8 mouse cellular contexts compared by ENCODE assay signal in genomic region chr19:41913774-41914591, GRCm38 (mm10). TPM values are rescaled to one million over a fixed set of nuclear protein-coding genes. Genes with fewer than 3 reads are reported as not detected.
DNase-seq lines count a peak whose midpoint lies in the region; ATAC-seq and TF ChIP-seq lines count a peak whose summit lies in the region.

No protein-coding gene starts in this region.

- H3K4me2 ChIP-seq in heart, postnatal 0 days (ENCODE audit: low read depth, low read length) = peak overlapping the region; percentile 92
- peak overlapping the region; percentile 94 for H3K4me2 ChIP-seq in hindbrain, embryonic 15.5 days
- H3K4me2 ChIP-seq in midbrain, embryonic 15.5 days = peak overlapping the region; percentile 88

- peak overlapping the region; percentile 84; the same call in 1 of the 2 replicates for H3K9ac ChIP-seq in heart, postnatal 0 days (replicated peaks; ENCODE audit: low read depth, low read length)
- no peak overlapping the region for H3K9ac ChIP-seq in hindbrain, embryonic 15.5 days
- H3K9ac ChIP-seq in midbrain, embryonic 15.5 days = peak overlapping the region; percentile 68

- no peak for ATAC-seq in heart, postnatal 0 days (ENCODE audit: insufficient read depth, low read depth)
- ATAC-seq in hindbrain, embryonic 15.5 days (ENCODE audit: low FRiP score, low read depth) = no peak
- no peak for ATAC-seq in midbrain, embryonic 15.5 days (replicated peaks)

- 16% methylated on average over 6 of the region's 6 CpGs for WGBS in heart, postnatal 0 days
- 23% methylated on average over 6 of the region's 6 CpGs for WGBS in bone marrow, adult 2 months
- WGBS in hindbrain, embryonic 15.5 days = 38% methylated on average over 6 of the region's 6 CpGs
- WGBS in midbrain, embryonic 15.5 days = 32% methylated on average over 6 of the region's 6 CpGs

- H3K4me1 ChIP-seq in heart, postnatal 0 days (ENCODE audit: control insufficient read depth, insufficient read depth) = peaks cover 21% of the 10 kb centered on the region
- peaks cover 3% of the 10 kb centered on the region for H3K4me1 ChIP-seq in bone marrow, adult 2 months (ENCODE audit: control insufficient read depth, insufficient read depth, low read length)
- peaks cover 26% of the 10 kb centered on the region for H3K4me1 ChIP-seq in hindbrain, embryonic 15.5 days (replicated peaks)
- peaks cover 23% of the 10 kb centered on the region for H3K4me1 ChIP-seq in midbrain, embryonic 15.5 days

- TF ChIP-seq CTCF in heart, postnatal 0 days (IDR thresholded peaks at IDR 0.05; ENCODE audit: low read depth) = no peak
- no peak for TF ChIP-seq CTCF in bone marrow, adult 2 months (IDR thresholded peaks at IDR 0.05; ENCODE audit: control insufficient read depth, insufficient read depth, low read length)

- H3K27ac ChIP-seq in heart, postnatal 0 days (ENCODE audit: low read depth) = peak overlapping the region; percentile 92; the same call in 1 of the 2 replicates
- peak overlapping the region; percentile 92 for H3K27ac ChIP-seq in bone marrow, adult 2 months (ENCODE audit: control insufficient read depth, insufficient read depth, low read depth, low read length, poor library complexity)
- no peak overlapping the region for H3K27ac ChIP-seq in hindbrain, embryonic 15.5 days (replicated peaks)
- no peak overlapping the region for H3K27ac ChIP-seq in midbrain, embryonic 15.5 days

- H3K4me3 ChIP-seq in heart, postnatal 0 days (ENCODE audit: low read depth, low read length) = peak overlapping the region; percentile 79
- H3K4me3 ChIP-seq in bone marrow, adult 2 months (replicated peaks; ENCODE audit: control insufficient read depth, low read depth, low read length) = peak overlapping the region; percentile 54
- peak overlapping the region; percentile 99 for H3K4me3 ChIP-seq in hindbrain, embryonic 15.5 days
- H3K4me3 ChIP-seq in midbrain, embryonic 15.5 days = peak overlapping the region; percentile 64

- H3K9me3 ChIP-seq in heart, postnatal 0 days (replicated peaks; ENCODE audit: control insufficient read depth, low read length) = no peaks in the 10 kb centered on the region
- H3K9me3 ChIP-seq in hindbrain, embryonic 15.5 days = no peaks in the 10 kb centered on the region
- H3K9me3 ChIP-seq in midbrain, embryonic 15.5 days = no peaks in the 10 kb centered on the region

- no peaks in the 10 kb centered on the region for H3K27me3 ChIP-seq in heart, postnatal 0 days (ENCODE audit: control insufficient read depth, insufficient read depth, low read length)
- no peaks in the 10 kb centered on the region for H3K27me3 ChIP-seq in hindbrain, embryonic 15.5 days
- H3K27me3 ChIP-seq in midbrain, embryonic 15.5 days (replicated peaks) = no peaks in the 10 kb centered on the region

- H3K36me3 ChIP-seq in heart, postnatal 0 days (replicated peaks; ENCODE audit: control insufficient read depth, insufficient read depth, low read length) = peaks cover 31% of the 10 kb centered on the region
- H3K36me3 ChIP-seq in hindbrain, embryonic 15.5 days = peaks cover 30% of the 10 kb centered on the region
- H3K36me3 ChIP-seq in midbrain, embryonic 15.5 days (replicated peaks) = peaks cover 20% of the 10 kb centered on the region

- TF ChIP-seq EP300 in heart, postnatal 0 days (IDR thresholded peaks at IDR 0.05; ENCODE audit: low read depth) = no peak

- DNase-seq in heart, postnatal 0 days (ENCODE audit: low spot score) = no peak
- DNase-seq in heart, adult 9 months (ENCODE audit: low spot score in 2 of 2) = no peak
- no peak for DNase-seq in layer of hippocampus, adult 11-12 months (ENCODE audit: low spot score)
- DNase-seq in cerebellum, postnatal 10 days = no peak
- no peak for DNase-seq in right cerebral cortex, postnatal 36 days (ENCODE audit: low spot score in 2 of 2)

- TF ChIP-seq POLR2A in bone marrow, adult 2 months (IDR thresholded peaks at IDR 0.05; ENCODE audit: borderline replicate concordance, control insufficient read depth, low read depth, low read length) = no peak

RNA-seq across cellular contexts. Expression of gene Pgam1, which starts 2.3 kb away (rescaled TPM):
- 290 and 335 TPM in 2 replicates for total RNA-seq in heart, postnatal 0 days (2014; rRNA removed; ENCODE audit: low replicate concordance)
- 196 and 199 TPM in 2 replicates for polyA plus RNA-seq in heart, postnatal 0 days (2015; fragmentation: Nextera tagmentation; extraction: Ambion mirVana)
- 47.1 and 160 TPM in 2 replicates for polyA plus RNA-seq in bone marrow, adult 2 months (2011; ENCODE audit: insufficient read depth, insufficient read length, low replicate concordance, missing spikeins)
- polyA plus RNA-seq in hindbrain, embryonic 15.5 days (2015; fragmentation: Nextera tagmentation; extraction: Ambion mirVana) = 530 and 573 TPM in 2 replicates
- 484 and 515 TPM in 2 replicates for polyA plus RNA-seq in midbrain, embryonic 15.5 days (2015; fragmentation: Nextera tagmentation; extraction: Ambion mirVana)

RNA-seq across cellular contexts. Expression of gene Rrp12, which starts 18.0 kb away (rescaled TPM):
- 4.5 and 7.7 TPM in 2 replicates for total RNA-seq in heart, postnatal 0 days (2014; rRNA removed; ENCODE audit: low replicate concordance)
- 4.8 and 7.7 TPM in 2 replicates for polyA plus RNA-seq in heart, postnatal 0 days (2015; fragmentation: Nextera tagmentation; extraction: Ambion mirVana)
- 5.8 and 12.5 TPM in 2 replicates for polyA plus RNA-seq in bone marrow, adult 2 months (2011; ENCODE audit: insufficient read depth, insufficient read length, low replicate concordance, missing spikeins)
- polyA plus RNA-seq in hindbrain, embryonic 15.5 days (2015; fragmentation: Nextera tagmentation; extraction: Ambion mirVana) = 17.6 and 19.4 TPM in 2 replicates
- polyA plus RNA-seq in midbrain, embryonic 15.5 days (2015; fragmentation: Nextera tagmentation; extraction: Ambion mirVana) = 16.7 and 18.5 TPM in 2 replicates

RNA-seq across cellular contexts. Expression of gene Exosc1, which starts 19.2 kb away (rescaled TPM):
- 1.7 and 14.9 TPM in 2 replicates for total RNA-seq in heart, postnatal 0 days (2014; rRNA removed; ENCODE audit: low replicate concordance)
- polyA plus RNA-seq in heart, postnatal 0 days (2015; fragmentation: Nextera tagmentation; extraction: Ambion mirVana) = 32.1 and 32.6 TPM in 2 replicates
- polyA plus RNA-seq in bone marrow, adult 2 months (2011; ENCODE audit: insufficient read depth, insufficient read length, low replicate concordance, missing spikeins) = 16.4 and 24.6 TPM in 2 replicates
- 52.3 and 59.8 TPM in 2 replicates for polyA plus RNA-seq in hindbrain, embryonic 15.5 days (2015; fragmentation: Nextera tagmentation; extraction: Ambion mirVana)
- polyA plus RNA-seq in midbrain, embryonic 15.5 days (2015; fragmentation: Nextera tagmentation; extraction: Ambion mirVana) = 53.1 and 61.1 TPM in 2 replicates

RNA-seq across cellular contexts. Expression of gene Zdhhc16, which starts 19.3 kb away (rescaled TPM):
- total RNA-seq in heart, postnatal 0 days (2014; rRNA removed; ENCODE audit: low replicate concordance) = 44.3 and 53.2 TPM in 2 replicates
- polyA plus RNA-seq in heart, postnatal 0 days (2015; fragmentation: Nextera tagmentation; extraction: Ambion mirVana) = 37.3 and 38.3 TPM in 2 replicates
- polyA plus RNA-seq in bone marrow, adult 2 months (2011; ENCODE audit: insufficient read depth, insufficient read length, low replicate concordance, missing spikeins) = 27.4 and 59.8 TPM in 2 replicates
- polyA plus RNA-seq in hindbrain, embryonic 15.5 days (2015; fragmentation: Nextera tagmentation; extraction: Ambion mirVana) = 85.9 and 86.6 TPM in 2 replicates
- polyA plus RNA-seq in midbrain, embryonic 15.5 days (2015; fragmentation: Nextera tagmentation; extraction: Ambion mirVana) = 88.0 and 91.9 TPM in 2 replicates

Comparison
In these comparisons a context has a peak if more than half of its experiments do, and no peak if none do; other contexts are left out.
1. H3K27ac ChIP-seq: peak in heart, postnatal 0 days (single experiment) and bone marrow, adult 2 months (single experiment); none in hindbrain, embryonic 15.5 days (single experiment) and midbrain, embryonic 15.5 days (single experiment).
2. Peak in every context shown above with its lines, with median percentiles within 50 percentile points of each other: H3K4me2 ChIP-seq and H3K4me3 ChIP-seq.